Mouse (Mus musculus): ENCODE measurements around the gene Gm2a.
A peak's percentile ranks its signal among the peaks of the same experiment; 100 is the strongest.

Gm2a gene

DNA sequence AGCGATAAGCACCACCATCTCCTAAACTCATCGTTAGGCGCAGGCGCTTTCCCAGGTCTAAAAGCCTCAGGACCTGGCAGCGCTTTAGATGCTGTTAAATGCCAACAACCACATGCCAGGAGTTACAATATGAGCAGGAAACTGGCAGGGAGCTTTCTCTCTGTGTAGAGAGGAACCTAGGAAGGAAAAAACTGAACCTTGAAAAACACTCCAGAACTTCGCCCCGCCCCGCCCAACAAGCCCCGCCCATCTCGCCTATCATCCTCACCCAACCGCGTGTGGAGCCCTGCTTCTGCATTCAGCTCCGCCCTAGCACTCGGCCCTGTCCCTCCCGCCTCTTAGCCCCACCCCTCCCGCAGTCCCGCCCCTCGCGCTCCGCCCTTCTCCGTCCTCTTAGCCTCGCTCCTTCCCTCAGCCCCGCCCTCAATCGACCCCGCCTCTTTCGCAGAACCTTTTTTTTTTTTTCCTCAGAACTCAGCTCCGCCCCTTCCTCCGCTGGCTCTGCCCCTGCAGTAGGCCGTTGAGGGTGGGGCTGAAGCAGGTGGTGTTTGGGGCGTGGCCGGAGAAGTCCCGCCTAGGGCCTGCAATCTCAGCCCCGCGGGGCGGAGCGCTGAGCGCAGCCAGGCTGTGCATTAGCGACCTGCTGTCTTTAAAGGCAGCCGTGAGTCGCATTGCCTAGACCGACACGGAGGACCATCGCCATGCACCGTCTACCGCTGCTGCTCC lies at the start of gene Gm2a:
Gene Gm2a, plus strand, starts transcription at position 653 of the 726 bp plus-strand sequence.
- peak; percentile 95 for DNase-seq

DNA sequence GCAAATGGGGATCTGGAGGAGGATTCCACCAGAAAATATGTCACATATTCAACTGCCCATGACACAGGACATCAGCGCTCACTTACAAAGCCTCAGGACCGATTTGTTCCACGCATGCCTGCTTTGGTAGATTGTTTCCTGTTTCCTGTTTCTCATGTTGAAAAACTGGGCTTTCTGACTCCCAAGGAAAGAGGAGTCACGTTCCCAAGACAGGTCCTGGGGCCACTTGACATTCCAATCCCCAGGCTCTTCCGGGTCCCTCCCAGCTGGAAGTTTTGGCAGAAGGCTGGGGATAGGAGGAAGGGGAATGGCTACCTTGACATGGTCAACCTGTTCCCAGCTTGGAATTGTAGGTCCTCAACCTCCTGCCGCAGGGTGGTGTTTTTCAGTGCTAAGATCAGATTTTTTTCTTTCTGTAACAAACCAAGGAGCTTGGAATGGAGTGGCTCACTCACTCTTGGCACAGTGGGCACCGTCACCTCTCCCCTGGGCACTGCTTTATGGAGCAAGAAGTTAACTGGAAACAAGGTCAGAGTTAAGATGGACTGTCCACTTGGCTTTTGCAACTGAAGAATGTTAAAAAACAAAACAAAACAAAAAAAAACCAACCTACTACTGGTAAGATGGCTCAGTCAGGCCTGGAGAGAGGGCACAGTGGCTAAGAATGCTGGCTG lies 46.9 kb upstream of the Gm2a start:
- DNase-seq = peak; percentile 10

DNA sequence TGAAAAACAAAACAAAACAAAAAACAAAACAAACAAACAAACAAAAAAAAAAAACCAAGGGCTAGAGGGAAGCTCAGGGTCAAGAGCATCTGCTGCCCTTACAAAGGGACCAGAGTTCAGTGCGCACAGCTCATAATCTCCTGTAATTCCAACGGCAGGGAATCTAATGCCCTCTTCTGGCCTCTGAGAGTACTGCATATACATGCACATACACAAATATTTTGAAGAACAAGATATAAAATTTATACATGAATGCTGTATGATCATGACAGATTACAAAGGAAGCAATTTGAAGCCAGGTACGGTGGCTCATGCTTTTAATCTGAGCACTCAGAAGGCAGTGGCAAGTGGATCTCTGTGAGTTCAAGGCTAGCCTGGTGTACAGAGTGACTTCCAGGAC lies 40.4 kb upstream of the Gm2a start:
- no peak for DNase-seq

DNA sequence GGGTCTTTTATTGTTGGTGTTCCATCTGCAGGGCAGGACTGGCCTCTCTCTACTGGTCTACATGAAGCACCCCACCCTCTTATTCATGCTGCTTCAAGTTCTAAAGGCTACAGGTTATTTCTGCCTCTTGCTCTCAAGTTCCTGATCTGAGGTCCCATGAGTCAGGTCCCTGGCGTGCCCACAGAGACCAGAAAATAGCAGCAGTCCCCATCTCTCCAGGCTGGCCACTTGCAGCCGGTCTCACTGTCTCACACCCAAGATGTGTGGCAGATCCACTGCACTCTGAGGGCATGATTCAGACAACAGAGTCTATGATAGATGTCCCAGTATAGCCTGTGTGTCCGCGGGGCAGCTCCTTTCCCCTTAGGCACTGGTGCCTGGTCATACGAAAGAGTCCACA lies 37.1 kb upstream of the Gm2a start:
- no peak for DNase-seq

DNA sequence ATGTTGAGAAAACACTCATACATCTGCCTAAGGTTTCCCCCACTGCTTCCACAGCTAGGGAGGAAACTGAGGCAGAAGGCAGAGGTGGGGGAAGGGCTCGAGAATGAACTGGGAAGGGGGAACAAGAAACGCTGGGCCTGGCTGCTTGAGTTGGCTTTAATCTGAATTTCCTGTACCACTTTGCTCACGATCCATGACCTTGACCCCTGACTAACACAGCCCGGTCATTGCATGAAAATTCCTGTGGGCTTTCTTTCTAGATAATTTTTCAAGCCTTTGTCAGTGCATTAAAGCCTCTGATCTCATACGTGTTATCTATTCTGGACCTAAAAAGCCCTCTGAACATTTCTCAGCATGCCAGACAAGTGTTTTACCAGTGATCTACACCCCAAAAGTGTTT lies 35.1 kb upstream of the Gm2a start:
- no peak for DNase-seq

DNA sequence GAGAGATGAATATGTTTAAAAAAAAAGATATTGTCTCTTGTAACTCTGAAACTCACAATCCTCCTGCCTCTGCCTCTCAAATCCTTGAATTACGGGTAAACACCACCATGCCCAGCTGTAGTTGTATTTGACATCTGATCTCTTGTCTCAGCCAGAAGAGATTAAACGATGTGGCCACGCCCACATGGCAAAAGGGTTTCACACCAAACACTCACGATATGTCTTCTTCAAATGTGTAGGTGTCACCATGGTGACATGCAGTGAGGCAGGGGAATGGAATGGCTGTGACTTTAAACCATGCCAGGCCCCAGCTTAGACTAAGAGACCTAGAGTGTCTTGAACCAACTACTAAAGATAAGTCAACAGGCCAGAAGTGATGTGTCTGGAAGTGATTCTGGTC lies 31.0 kb upstream of the Gm2a start:
- no peak for DNase-seq

DNA sequence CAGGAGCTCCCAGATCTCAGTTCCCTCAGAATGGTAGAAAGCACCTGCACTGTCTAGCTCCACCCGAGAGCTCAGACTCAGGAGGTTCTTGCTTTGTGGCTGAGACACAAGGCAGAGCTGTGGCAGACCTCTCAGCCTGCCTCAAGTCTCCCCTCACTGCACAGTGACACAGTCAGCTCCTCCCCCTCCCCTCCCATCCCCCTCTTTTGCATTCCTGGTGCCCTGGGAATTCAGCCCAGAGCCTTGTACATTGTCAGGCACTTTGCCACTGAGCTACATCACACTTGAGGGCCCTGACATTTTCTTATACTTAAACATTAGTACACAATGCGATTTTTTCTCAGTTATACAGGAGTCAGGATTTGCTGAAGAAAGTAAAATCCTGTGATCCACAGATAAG lies 28.9 kb upstream of the Gm2a start:
- no peak for DNase-seq

DNA sequence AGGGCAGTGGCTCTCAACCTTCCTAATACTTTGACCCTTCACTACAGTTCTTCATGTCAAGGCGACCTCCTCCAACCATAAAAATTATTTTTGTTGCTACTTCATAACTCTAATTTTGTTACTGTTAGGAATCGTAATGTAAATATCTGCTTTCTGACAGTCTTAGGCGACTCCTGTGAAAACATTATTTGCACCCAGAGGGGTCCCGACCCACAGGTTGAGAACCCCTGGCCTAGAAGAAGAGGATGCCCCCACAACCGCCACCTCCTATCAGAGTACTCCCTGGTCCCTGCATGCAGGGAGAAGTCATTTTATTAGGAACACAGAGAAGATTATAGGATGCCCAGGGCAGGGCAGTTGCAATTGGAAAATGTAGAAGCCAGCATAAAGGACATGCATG lies 26.6 kb upstream of the Gm2a start:
- no peak for DNase-seq

DNA sequence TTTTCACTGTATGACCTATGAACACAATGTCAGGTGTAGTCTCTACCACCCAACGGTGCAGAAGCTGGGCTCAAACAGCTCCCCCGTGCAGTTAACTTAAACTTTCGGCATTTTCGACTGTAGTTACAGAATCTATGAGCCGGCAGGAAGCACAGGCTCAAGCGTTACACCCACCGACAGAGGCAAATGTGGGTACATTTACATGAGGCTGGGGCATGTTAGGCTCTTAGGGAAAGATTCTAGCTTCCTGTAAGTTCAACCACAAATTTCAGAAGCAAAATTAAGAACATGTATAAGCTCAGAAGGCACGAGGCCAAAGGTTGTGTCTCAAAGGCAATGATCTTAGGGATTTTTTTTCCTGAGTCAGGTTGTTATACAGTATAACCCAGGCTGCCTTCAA lies 25.4 kb upstream of the Gm2a start:
- DNase-seq = no peak

DNA sequence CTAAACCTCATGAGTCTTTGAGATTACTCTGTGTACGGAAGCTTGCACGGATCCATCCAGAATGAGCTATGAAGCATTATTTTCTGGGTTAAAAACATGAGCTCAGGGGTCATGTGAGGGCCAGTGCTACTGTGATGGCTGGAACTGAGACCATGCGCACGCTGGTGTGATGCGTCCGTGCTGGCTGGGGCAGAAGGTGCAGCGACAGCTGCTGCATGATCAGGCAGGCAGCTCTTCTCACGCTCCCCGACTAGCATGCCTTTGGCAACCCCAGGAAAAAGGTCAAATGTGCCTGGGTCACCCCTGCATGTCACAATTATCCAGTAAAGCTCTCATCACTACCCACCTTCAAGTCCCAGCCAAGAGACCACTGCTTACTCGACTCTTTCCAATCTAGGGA lies 24.7 kb upstream of the Gm2a start:
- DNase-seq = no peak

DNA sequence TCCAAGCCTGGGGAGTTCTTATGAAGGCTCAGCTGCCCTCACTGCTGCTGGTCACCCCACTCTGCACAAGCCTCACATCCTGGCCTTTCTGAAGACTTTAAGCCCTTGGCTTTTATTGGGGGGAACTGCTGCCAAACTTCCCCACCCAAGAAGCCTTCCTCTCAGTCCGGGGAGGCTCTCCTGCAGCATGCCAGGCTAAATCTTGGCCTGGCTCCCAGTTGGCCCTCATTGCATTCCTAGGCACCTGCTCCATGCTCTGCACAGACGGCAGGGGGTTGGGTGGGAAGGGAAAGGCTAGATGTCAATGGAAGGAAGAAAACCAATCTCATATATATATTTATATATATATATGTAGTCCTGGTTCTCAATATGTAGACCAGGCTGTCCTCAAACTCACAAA lies 22.3 kb upstream of the Gm2a start:
- DNase-seq = no peak

DNA sequence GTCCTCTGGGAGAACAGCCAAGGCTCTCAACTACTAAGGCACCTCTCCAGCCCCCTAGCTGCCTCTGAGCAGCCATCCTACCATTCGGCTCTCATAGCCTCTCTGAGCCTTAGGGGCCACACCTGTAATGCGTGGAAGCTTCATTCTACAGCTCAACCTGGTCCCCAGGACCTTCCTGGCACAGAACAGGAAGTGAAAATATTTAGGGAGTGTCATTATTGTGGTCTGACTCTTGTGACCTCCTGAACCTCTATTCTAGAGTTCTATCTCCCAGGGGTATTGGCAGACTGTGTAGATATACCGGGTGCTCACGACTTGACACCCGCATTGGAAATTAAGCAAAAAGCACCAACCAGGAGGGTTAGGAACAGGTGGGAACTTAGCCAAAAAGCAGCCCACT lies 21.7 kb upstream of the Gm2a start:
- no peak for DNase-seq

DNA sequence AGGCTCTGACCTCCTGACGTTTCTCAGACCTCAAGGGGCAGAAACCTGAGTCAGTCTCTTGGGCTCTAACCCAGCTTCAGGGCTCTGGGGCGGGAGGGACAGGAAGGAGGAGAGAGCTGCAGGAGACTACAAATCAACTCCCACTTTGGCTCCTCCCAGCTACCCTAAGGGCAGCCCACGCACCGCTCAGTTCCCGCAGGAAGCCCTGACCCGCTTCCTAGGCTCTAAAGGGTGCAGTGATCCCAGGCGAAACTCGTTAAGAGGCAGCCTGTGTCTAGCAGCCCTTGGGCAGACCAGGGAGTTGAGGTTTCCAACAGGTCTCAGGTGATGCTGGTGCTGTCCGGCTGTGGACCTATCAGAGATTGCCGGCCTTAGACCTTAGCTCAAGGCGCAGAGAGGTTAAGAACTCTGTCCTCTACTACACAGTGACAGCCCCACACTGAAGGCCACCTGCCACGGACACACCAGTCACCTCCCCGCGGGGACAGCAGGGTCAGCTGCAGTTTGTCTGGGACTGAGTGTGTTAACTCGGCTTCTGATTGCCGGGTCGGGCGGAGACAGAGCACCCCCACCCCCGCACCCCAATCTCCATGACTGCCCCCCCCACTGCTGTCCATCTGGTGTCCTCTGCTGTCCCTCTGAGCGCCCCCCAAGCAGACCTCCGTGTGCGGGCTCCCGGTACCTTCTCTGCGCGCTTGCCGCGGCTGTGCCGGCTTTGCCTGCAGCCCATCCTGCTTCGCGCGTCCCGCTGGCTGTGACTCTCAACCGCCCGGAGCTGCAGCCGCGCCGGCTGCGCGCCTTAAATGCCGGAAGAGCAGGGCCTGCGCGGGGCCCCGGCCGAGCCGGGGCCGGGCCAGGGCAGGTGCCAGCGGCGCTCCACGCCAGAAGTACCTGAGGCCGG lies 20.3 kb upstream of the Gm2a start, which contains the start of gene Ccdc69:
Gene Ccdc69, minus strand, starts transcription at position 801 of the 901 bp plus-strand sequence.
- DNase-seq = peak; percentile 53

DNA sequence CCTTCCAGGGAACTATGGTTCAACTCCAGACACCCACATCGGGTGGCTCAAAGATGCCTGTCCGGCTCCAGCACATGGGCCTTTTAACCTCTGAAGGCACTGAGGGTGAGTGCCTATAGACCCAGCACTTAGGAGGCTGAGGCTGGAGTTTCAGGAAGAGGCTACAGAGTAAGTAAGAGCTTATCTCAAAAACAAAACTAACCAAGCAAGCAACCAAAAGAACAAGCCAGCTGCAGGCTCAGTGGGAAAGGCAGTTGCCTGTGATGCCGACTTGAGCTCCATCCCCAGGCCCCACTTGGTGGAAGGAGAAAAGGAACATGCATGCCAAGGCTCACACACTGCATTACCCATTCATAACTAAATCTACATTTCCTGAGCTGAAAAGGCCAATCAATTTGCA lies 19.4 kb upstream of the Gm2a start:
- DNase-seq = no peak

DNA sequence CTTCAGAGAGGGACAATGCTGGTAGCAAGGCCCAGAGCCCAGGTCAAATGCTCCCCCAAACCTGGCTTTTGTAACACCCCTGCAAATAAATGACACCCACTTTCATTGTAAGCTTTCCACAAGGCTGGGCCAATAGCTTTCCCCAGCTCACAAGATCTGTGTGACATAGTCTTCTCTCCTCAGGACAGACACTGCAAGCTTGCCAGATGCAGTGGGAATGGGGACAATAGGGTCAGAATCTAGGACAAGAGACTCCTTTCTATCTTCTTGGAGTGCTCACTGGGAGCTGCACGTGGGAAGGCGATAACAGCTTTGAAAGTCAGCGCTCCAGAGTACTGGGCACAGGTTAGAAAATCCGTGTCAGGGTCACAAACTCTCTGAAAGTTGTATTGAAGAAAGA lies 18.7 kb upstream of the Gm2a start:
- DNase-seq = no peak

DNA sequence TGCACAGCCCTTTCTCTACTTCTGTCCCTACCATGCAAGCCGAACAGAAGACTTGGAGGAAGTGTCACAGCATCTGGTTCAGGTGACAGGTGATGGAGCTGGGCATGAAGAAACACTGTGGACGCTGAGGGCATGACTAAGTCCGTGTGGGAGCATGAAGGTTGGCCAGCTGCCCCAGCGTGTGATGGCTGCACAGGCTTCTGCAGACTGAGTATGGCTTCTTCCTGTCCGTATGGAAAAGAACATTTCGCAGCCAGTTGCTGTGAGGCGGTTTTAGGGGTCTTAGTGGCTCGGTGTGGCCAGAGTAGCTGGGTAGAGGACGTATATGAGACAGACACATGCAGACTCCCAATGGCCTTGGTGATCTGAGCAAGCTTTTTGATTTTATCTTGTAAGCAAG lies 16.7 kb upstream of the Gm2a start:
- DNase-seq = no peak

DNA sequence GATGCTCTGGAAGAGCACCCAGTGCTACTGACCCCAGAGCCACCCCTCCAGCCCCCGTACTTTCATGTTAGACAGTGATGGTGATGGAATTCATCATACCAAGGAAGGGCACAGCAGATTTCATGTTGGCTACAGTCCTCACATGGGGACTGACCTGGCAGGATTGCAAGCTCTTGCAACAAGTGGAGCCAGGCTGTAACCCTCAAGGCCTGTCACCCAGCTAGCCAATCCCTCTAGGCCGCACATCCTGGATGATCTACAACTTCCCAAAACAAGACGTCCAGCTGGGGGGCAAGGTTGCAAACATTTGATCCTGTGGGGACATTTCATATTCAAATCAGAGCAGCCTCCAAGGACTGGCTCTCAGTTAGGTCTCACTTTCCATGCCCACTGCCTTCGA lies 13.3 kb upstream of the Gm2a start:
- no peak for DNase-seq

DNA sequence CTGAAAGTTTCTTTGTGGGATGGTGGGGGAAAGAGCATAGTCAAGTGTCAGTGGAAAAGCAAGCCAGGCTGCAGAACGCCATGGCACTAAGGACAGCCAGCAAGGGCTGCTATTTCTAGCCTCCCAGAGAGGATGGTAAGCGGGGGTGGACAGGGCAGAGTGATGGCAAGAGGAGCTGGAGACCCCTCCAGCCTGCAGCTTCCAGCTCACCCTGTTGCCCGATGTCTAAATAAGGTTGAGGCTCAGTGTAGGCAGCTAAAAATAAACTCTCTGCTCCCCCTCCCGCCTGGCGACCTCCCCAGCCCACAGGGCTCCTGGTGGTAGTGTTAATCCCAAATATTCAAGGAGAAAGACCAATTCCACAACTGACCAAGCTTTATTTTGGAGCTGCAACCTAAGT lies 12.5 kb upstream of the Gm2a start:
- no peak for DNase-seq

DNA sequence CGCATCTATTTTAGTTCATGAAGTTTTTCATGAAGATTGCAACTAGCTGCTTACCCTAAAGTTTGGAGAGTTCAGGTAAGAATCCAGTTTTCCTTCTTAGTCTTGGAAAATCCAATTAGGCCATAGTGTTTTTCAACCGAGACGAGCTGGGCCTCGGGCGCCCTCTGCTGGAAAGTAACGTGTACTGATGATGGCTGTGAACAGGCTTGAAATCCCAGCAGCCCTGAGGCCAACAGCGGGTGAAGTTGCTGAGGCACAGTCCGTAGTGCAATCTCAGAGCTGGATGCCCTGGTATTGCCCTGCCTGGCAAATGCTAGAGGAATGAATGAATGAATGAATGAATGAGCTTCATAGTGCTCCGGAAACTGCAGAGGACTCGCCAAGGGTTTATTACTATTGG lies 10.9 kb upstream of the Gm2a start:
- DNase-seq = peak; percentile 78

DNA sequence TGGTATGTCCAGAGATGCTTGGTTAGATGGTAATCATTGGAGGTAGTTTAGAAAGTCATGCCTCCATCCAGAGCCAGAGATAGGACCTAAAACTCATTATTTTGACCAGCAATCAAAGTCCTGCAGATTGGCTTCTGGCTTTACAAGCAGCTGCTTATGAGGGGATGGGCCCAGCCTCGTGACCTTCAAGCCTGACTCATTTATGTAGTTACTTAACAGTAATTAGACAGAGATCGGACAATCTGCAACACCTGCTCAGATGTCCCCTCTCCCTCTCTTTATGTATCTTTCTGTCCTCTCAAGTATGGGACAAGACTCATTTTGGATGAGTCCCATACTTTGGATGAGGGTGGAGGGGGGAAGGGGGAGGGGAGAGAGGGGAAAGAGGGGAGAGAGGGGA lies 8.0 kb upstream of the Gm2a start:
- no peak for DNase-seq

DNA sequence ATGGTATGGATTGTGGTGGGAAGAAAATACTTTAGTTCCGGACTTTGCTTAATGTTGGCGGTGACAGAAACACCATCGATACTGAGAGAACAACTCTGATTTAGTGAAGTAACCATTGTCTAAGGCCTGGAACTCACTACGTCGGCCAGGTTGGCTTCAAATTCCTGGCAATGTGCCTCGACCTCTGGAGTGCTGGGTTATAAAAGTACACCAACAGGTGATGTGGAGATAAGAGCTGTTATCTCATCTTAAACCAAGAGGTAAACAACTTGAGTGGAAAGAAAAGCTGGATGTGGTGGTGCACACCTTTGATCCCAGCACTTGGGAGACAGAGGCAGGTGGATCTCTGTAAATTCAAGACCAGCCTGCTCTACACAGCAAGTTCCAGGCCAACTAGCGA lies 4.8 kb upstream of the Gm2a start:
- DNase-seq = no peak

DNA sequence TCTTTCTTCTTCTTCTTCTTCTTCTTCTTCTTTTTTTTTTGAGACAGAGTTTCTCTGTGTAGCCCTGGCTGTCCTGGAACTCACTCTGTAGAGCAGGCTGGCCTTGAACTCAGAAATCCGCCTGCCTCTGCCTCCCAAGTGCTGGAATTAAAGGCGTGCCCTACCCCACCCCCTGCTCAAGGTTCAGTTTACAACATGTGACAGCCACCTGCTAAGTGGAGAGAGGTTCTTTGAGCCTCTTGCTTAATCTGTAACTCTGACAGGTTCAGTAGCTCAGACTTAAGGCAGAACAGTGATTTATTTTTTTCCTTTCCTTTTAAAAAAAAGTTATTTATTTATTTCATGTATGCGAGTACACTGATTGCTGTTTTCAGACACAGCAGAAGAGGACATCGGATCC lies 1.6 kb upstream of the Gm2a start:
- peak; percentile 40 for DNase-seq

DNA sequence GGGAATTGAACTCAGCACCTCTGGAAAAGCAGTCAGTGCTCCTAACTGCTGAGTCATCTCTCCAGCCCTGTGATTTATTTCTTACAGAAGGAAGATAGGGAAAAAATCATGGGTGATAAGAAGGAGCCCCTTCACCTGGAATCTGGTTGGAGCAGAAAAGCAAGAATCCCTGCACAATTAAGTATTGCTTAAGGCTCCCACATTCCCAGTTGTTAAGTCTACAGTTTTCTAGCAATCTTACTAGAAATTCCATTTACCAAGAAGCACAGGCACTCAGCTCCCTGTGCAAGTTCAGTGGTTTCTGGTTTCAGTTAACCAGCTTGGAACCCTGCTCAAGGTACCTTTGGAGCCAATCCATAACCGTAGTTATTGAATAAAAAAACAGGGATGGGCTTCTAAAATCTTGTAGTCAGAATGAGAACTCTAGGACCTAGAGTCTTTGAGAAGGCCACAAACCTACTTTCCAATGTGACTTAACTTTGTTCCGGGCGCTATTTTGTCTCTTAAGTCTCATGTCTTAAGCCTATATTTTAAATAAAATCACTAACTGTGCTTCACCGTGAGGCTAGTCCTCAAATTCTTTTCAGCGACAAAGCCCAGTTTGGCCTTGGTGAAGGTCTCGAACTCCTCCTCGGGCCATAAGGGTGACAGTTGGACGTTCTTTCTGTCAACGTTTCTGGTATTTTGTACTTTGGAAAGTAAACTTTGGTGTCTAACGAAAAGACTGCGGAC lies 1.0 kb upstream of the Gm2a start:
- DNase-seq = peak; percentile 16
